Mouse (Mus musculus) erythroblast, embryonic 14.5 days (primary cell): ENCODE results near the gene Tespa1.

Source experiments
- GATA1 ChIP-seq: IDR thresholded peaks from 2 replicates; pipeline ENCODE4 v1.6.1; 2012; ENCODE audit warnings: low read length, inconsistent platforms, mixed read lengths
- TAL1 ChIP-seq: IDR thresholded peaks from 3 replicates; pipeline ENCODE4 v1.6.1; 2012; ENCODE audit warnings: low read length, inconsistent platforms, mixed read lengths

DNA sequence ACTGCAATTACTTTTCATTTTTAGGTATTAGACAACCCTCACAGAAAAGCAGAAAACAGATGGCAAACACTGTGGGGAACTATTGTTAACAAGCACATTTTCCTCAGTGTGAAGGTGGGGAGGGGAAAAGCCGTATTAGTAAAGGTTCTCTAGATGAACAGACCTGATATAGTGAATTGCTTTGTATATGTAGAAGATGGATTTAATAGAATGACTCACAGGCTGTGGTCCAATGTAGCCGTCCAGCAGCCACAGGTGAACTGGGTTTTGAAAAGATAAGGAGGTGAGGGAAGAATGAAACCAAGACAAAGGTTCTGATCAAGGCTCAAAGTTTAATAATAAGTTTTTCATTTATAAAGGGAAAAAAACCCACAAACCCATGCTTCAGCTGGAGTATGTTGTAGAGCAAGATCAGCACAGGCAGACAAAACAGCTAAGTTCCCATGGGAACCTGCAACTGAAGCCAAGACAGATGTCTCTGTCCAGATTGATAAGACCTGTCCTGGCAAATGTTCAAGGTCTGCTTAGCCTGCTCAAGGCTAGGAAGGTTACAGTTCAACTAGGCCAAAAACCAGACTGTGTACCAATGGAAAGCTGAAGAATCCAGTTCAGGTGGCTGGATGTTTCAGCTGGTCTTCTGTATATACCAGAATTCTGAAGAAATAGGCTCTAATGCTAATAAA, 50.0 kb downstream of the Tespa1 start:
- TF ChIP-seq GATA1 (no peak), TAL1 (no peak)
